Mouse (Mus musculus) MEL (cell line): ENCODE data around the gene Cdpf1. TPM values are rescaled to one million over a fixed set of nuclear protein-coding genes. Genes with fewer than 3 reads are reported as not detected.

Experiments
- DNase-seq: peaks from one replicate; pipeline ENCODE4 v3.0.0; 2011; ENCODE audit warnings: low read depth, low spot score
- H3K27ac ChIP-seq: 2 replicates; pipeline ENCODE4 v1.5.1; 2012; ENCODE audit warnings: low read depth, mild to moderate bottlenecking, control low read depth, low read length, moderate library complexity; ENCODE audit not compliant: control insufficient read depth
- H3K27me3 ChIP-seq, 2 experiments: fragments of 150-350 bp in 1 of 2; sonication (generic) in 1 of 2; 2 replicates each; pipeline ENCODE4 v1.6.1; 2012; ENCODE audit warnings: low read length in 2 of 2, mild to moderate bottlenecking in 2 of 2, improper control_type of control experiment in 1 of 2, moderate library complexity in 1 of 2; ENCODE audit not compliant: insufficient read depth in 2 of 2, control insufficient read depth in 1 of 2
- H3K36me3 ChIP-seq, 2 experiments: 2 replicates each; pipeline ENCODE4 v1.6.1; 2012 to 2014; ENCODE audit warnings: low read length in 2 of 2, improper control_type of control experiment in 1 of 2, inconsistent platforms in 1 of 2, mild to moderate bottlenecking in 1 of 2; ENCODE audit not compliant: insufficient read depth in 2 of 2, control insufficient read depth in 1 of 2
- H3K4me1 ChIP-seq, 2 experiments: fragments of 150-350 bp in 1 of 2; sonication (generic) in 1 of 2; 2 replicates each; pipeline ENCODE4 v1.6.1; 2012; ENCODE audit warnings: low read length in 2 of 2, improper control_type of control experiment in 1 of 2, mild to moderate bottlenecking in 1 of 2; ENCODE audit not compliant: insufficient read depth in 2 of 2, control insufficient read depth in 1 of 2
- H3K4me3 ChIP-seq, 2 experiments: fragments of 150-350 bp in 1 of 2; sonication (generic) in 1 of 2; 2 replicates each; pipeline ENCODE4 v1.5.1; 2012; ENCODE audit warnings: low read depth in 2 of 2, low read length in 2 of 2, mild to moderate bottlenecking in 2 of 2, moderate library complexity in 2 of 2, control low read depth in 1 of 2, improper control_type of control experiment in 1 of 2; ENCODE audit not compliant: control insufficient read depth in 1 of 2, insufficient read depth in 1 of 2
- H3K79me2 ChIP-seq: 2 replicates; pipeline ENCODE4 v1.6.1; 2012; ENCODE audit warnings: mild to moderate bottlenecking, low read length, moderate library complexity; ENCODE audit not compliant: control insufficient read depth, poor library complexity, insufficient read depth
- H3K9ac ChIP-seq: 2 replicates; pipeline ENCODE4 v1.6.1; 2012; ENCODE audit warnings: low read depth, mild to moderate bottlenecking, control low read depth, low read length, moderate library complexity; ENCODE audit not compliant: control insufficient read depth, poor library complexity, severe bottlenecking
- H3K9me3 ChIP-seq: fragments of 150-350 bp; sonication (generic); replicated peaks from 2 replicates; pipeline ENCODE4 v1.6.1; 2012; ENCODE audit warnings: mild to moderate bottlenecking, low read length, improper control_type of control experiment, moderate library complexity; ENCODE audit not compliant: insufficient read depth
- CHD1 ChIP-seq: IDR thresholded peaks from 2 replicates; pipeline ENCODE4 v1.6.1; 2012; ENCODE audit warnings: low read depth, mild to moderate bottlenecking, inconsistent platforms, low read length, improper control_type of control experiment
- CTCF ChIP-seq, 3 experiments: IDR thresholded peaks in 2 of 3; conservative IDR thresholded peaks in 1 of 3; 2 replicates each; pipeline ENCODE4 v1.5.1; 2011 to 2012; ENCODE audit warnings: low read length in 3 of 3, low read depth in 2 of 3, mild to moderate bottlenecking in 2 of 3, improper control_type of control experiment in 1 of 3, inconsistent platforms in 1 of 3, mixed read lengths in 1 of 3, moderate library complexity in 1 of 3; ENCODE audit not compliant: control insufficient read depth in 1 of 3, insufficient read depth in 1 of 3, poor library complexity in 1 of 3, severe bottlenecking in 1 of 3
- ETS1 ChIP-seq: IDR thresholded peaks from 2 replicates; pipeline ENCODE4 v1.6.1; 2012; ENCODE audit warnings: low read depth, mild to moderate bottlenecking, inconsistent platforms, low read length, improper control_type of control experiment, moderate library complexity
- GATA1 ChIP-seq: IDR thresholded peaks from 2 replicates; pipeline ENCODE4 v1.6.1; 2011; ENCODE audit warnings: low read depth, low read length, improper control_type of control experiment
- HCFC1 ChIP-seq: IDR thresholded peaks from 2 replicates; pipeline ENCODE4 v1.6.1; 2012; ENCODE audit warnings: low read depth, mild to moderate bottlenecking, inconsistent platforms, low read length, improper control_type of control experiment, moderate library complexity
- MAX ChIP-seq: IDR thresholded peaks from 2 replicates; pipeline ENCODE4 v1.6.1; 2011; ENCODE audit warnings: low read length, improper control_type of control experiment
- MEF2A ChIP-seq: IDR thresholded peaks from 2 replicates; pipeline ENCODE4 v1.6.1; 2014; ENCODE audit warnings: low read depth, mild to moderate bottlenecking, inconsistent platforms, low read length, improper control_type of control experiment; ENCODE audit not compliant: poor library complexity, insufficient replicate concordance, severe bottlenecking; ENCODE audit errors: extremely low read depth
- MYC ChIP-seq: IDR thresholded peaks from 2 replicates; pipeline ENCODE4 v1.6.1; 2011; ENCODE audit warnings: low read depth, mild to moderate bottlenecking, low read length, improper control_type of control experiment, moderate library complexity
- NELFE ChIP-seq: IDR thresholded peaks from 2 replicates; pipeline ENCODE4 v1.6.1; 2011; ENCODE audit warnings: low read depth, low read length, improper control_type of control experiment
- POLR2A ChIP-seq, 2 experiments: IDR thresholded peaks; 2 replicates each; pipeline ENCODE4 v1.6.1; 2011 to 2012; ENCODE audit warnings: low read length in 2 of 2, mild to moderate bottlenecking in 2 of 2, control low read depth in 1 of 2, improper control_type of control experiment in 1 of 2, low read depth in 1 of 2, moderate library complexity in 1 of 2; ENCODE audit not compliant: control insufficient read depth in 1 of 2, insufficient read depth in 1 of 2, poor library complexity in 1 of 2
- SIN3A ChIP-seq: IDR thresholded peaks from 2 replicates; pipeline ENCODE4 v1.6.1; 2012; ENCODE audit warnings: low read length, improper control_type of control experiment, inconsistent platforms
- SMC3 ChIP-seq: IDR thresholded peaks from 2 replicates; pipeline ENCODE4 v1.6.1; 2011; ENCODE audit warnings: low read depth, low read length, improper control_type of control experiment
- TBP ChIP-seq: IDR thresholded peaks from 2 replicates; pipeline ENCODE4 v1.8.0; 2011; ENCODE audit warnings: low read depth, low read length, improper control_type of control experiment
- TCF12 ChIP-seq: IDR thresholded peaks from 2 replicates; pipeline ENCODE4 v1.6.1; 2014; ENCODE audit warnings: low read depth, mild to moderate bottlenecking, inconsistent platforms, low read length, improper control_type of control experiment, moderate library complexity
- USF1 ChIP-seq: IDR thresholded peaks from 2 replicates; pipeline ENCODE4 v1.6.1; 2014; ENCODE audit warnings: low read depth, mild to moderate bottlenecking, inconsistent platforms, low read length, improper control_type of control experiment, moderate library complexity
- ZMIZ1 ChIP-seq: IDR thresholded peaks from 2 replicates; pipeline ENCODE4 v1.6.1; 2012; ENCODE audit warnings: low read depth, mild to moderate bottlenecking, inconsistent platforms, low read length, improper control_type of control experiment, moderate library complexity
- ZNF384 ChIP-seq: IDR thresholded peaks from 2 replicates; pipeline ENCODE4 v1.6.1; 2012; ENCODE audit warnings: low read depth, mild to moderate bottlenecking, inconsistent platforms, low read length, improper control_type of control experiment
- polyA plus RNA-seq, 2 experiments: library from polyadenylated mRNA; stranded (reverse) in 1 of 2; unstranded in 1 of 2; fragments of >175 nt in 1 of 2; fragments of >200 nt in 1 of 2; gene quantifications; 2 replicates each; pipeline versions ENCODE4 v1.2.1 to v1.2.4; 2012; ENCODE audit warnings: low replicate concordance in 2 of 2, low read depth in 1 of 2; ENCODE audit not compliant: insufficient read length in 2 of 2, insufficient read depth in 1 of 2, missing spikeins in 1 of 2
- total RNA-seq: library from RNA; depleted of rRNA; stranded (reverse); fragments of 300-350 nt; gene quantifications from 2 replicates; pipeline ENCODE4 v1.2.3, GENCODE M21; 2012

Cdpf1 gene
- total and polyA plus RNA-seq, 3 experiments: 30.5 to 44.0 TPM; not detected in 1

DNA sequence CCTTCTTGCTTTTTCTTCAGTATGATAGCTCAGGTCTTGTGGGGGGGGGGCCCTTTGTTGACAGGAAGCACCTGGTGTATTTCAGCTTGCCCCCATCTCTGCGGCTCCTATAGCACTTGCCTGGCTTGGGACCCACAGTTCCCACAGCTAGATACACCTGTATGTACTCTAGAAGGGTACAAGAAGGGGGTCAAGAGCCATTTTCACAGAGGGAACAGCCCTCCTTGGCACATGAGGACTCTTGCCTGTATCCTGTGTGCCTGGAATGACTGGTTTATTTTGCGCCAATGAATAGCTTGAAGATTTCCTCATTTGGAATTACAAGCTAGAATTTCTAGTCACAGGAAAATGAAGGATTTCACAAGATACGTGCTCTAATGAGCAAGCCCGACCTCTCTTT is 20.0 kb downstream of the Cdpf1 start:
- H3K36me3 ChIP-seq: no peaks in the 10 kb centered on the region
- DNase-seq: no peak
- H3K27me3 ChIP-seq: no peaks in the 10 kb centered on the region
- H3K27ac ChIP-seq: no peak overlapping the region
- no peaks in the 10 kb centered on the region for H3K79me2 ChIP-seq
- H3K9ac ChIP-seq: no peak overlapping the region
- H3K4me1 ChIP-seq: no peaks in the 10 kb centered on the region
- TF ChIP-seq MYC: no peak
- no peak for TF ChIP-seq SIN3A
- TF ChIP-seq, all 39 proteins: peak for 0
- Histone ChIP-seq H3K4me3 (no peak overlapping the region), H3K9me3 (no peaks in the 10 kb centered on the region)

DNA sequence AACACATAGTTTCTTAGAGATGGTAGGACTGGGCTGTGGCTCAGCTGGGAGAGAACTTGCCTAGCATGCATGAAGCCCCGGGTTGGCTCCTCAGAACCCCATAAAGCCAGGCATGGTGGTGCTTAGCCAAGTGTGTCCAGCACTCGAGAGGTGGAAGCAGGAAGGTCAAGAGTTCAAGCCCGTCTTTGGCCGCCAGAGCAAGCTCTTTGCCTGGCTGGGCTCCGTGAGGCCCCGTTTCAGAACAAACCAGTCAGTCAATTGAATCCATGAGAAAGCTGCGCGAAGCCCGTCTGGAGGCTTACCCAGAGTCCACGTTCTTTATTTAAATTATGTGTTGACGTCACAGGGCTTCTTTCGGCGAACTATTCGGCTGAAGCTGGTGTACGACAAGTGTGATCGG is 22.9 kb downstream of the Cdpf1 start:
- Histone ChIP-seq H3K9me3 (no peaks in the 10 kb centered on the region), H3K4me1 (no peaks in the 10 kb centered on the region), H3K27ac (no peak overlapping the region), H3K79me2 (no peaks in the 10 kb centered on the region), H3K9ac (no peak overlapping the region), H3K27me3 (no peaks in the 10 kb centered on the region), H3K36me3 (no peaks in the 10 kb centered on the region), H3K4me3 (no peak overlapping the region)
- DNase-seq: no peak
- TF ChIP-seq POLR2A (IDR thresholded peaks at IDR 0.05; ENCODE audit: control insufficient read depth in 1 of 2, insufficient read depth in 1 of 2, low read depth in 1 of 2, low read length in 2 of 2, poor library complexity in 1 of 2) (no peak), TBP (no peak), SMC3 (no peak), GATA1 (no peak), NELFE (no peak), ZNF384 (no peak), CHD1 (no peak), ETS1 (no peak)

DNA sequence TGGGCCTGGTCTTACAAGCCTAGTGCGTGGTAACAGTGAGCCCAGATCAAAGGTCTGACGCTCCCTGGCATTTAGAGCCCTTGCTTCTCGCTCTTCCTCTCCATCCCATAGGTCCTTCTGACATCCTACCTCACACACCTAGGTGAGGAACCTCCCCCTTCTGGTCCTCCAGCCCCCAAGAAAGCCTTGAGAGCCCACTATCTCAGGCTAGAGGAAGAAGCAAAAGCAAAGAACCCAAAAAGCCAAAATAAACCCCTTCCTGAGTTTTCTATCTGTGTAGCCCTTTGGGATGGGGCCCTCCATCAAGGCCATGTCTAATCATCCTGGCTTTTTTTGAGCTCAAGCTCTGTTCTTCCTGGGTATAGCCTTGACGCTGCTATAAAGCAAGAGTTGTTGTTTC is 23.4 kb downstream of the Cdpf1 start:
- Histone ChIP-seq H3K4me1 (no peaks in the 10 kb centered on the region), H3K4me3 (no peak overlapping the region), H3K27ac (no peak overlapping the region), H3K27me3 (no peaks in the 10 kb centered on the region), H3K79me2 (no peaks in the 10 kb centered on the region), H3K36me3 (no peaks in the 10 kb centered on the region), H3K9me3 (no peaks in the 10 kb centered on the region), H3K9ac (no peak overlapping the region)
- TF ChIP-seq MAX (no peak), MEF2A (no peak), CTCF (IDR thresholded peaks at IDR 0.05 in 2 of 3, conservative IDR thresholded peaks at IDR 0.05 in 1 of 3; ENCODE audit: control insufficient read depth in 1 of 3, insufficient read depth in 1 of 3, low read depth in 2 of 3, low read length in 3 of 3, poor library complexity in 1 of 3, severe bottlenecking in 1 of 3) (no peak), TCF12 (no peak), USF1 (no peak), ZMIZ1 (no peak), CHD1 (no peak), HCFC1 (no peak), SMC3 (no peak)
- DNase-seq: no peak
